Mouse (Mus musculus) limb, embryonic 11.5 days (tissue): ENCODE results near the gene Zfp408. TPM values are rescaled to one million over a fixed set of nuclear protein-coding genes. Genes with fewer than 3 reads are reported as not detected.

Experiments used
- ATAC-seq: fragments of 200-750 bp; cut with Nextera tagmentation; 2 replicates; pipeline ENCODE4 v1.8.0; 2017; ENCODE audit warnings: low read depth; ENCODE audit not compliant: insufficient number of reproducible peaks, low FRiP score, low TSS enrichment
- DNase-seq: peaks from one replicate; pipeline ENCODE4 v3.0.0-alpha.2; 2015; ENCODE audit warnings: low spot score
- H3K27ac ChIP-seq: fragments of 300-500 bp; sonication (generic); replicated peaks from 2 replicates; pipeline ENCODE4 v1.5.1; 2014; ENCODE audit warnings: low read depth, mild to moderate bottlenecking, low read length
- H3K27me3 ChIP-seq: fragments of 300-500 bp; sonication (generic); 2 replicates; pipeline ENCODE4 v1.6.1; 2014; ENCODE audit warnings: mild to moderate bottlenecking, low read length, mixed read lengths; ENCODE audit not compliant: control insufficient read depth, insufficient read depth
- H3K36me3 ChIP-seq: fragments of 300-500 bp; sonication (generic); 2 replicates; pipeline ENCODE4 v1.6.1; 2014; ENCODE audit warnings: mild to moderate bottlenecking, low read length, moderate library complexity, mixed read lengths; ENCODE audit not compliant: control insufficient read depth, insufficient read depth
- H3K4me1 ChIP-seq: fragments of 300-500 bp; sonication (generic); 2 replicates; pipeline ENCODE4 v1.6.1; 2014; ENCODE audit warnings: low read length, mixed read lengths; ENCODE audit not compliant: control insufficient read depth, insufficient read depth
- H3K4me2 ChIP-seq: fragments of 300-500 bp; sonication (generic); 2 replicates; pipeline ENCODE4 v1.6.1; 2014; ENCODE audit warnings: low read depth, mild to moderate bottlenecking, moderate library complexity; ENCODE audit not compliant: severe bottlenecking
- H3K4me3 ChIP-seq: fragments of 300-500 bp; sonication (generic); 2 replicates; pipeline ENCODE4 v1.5.1; 2014; ENCODE audit warnings: low read depth, low read length
- H3K9ac ChIP-seq: fragments of 300-500 bp; sonication (generic); 2 replicates; pipeline ENCODE4 v1.6.1; 2014; ENCODE audit warnings: mild to moderate bottlenecking, low read length
- H3K9me3 ChIP-seq: fragments of 300-500 bp; sonication (generic); 2 replicates; pipeline ENCODE4 v1.6.1; 2016; ENCODE audit warnings: low read length; ENCODE audit not compliant: control insufficient read depth
- WGBS: fragments of 180-500 bp; shearing (Covaris S2); extraction: QIAGEN DNeasy Blood & Tissue Kit; methylation state at CpG from one replicate; pipeline ENCODE4 v1.1.7; 2014; 5-methylcytosine and 5-hydroxymethylcytosine counted together
- polyA plus RNA-seq: library from polyadenylated mRNA; unstranded; fragments of >200 nt; fragmentation: Nextera tagmentation; extraction: Ambion mirVana; gene quantifications from 2 replicates; pipeline ENCODE4 v1.2.1, GENCODE M21; 2014

The Zfp408 gene
- polyA plus RNA-seq, 1 experiment from 2014 or later = 7.1 TPM

- no peaks in the 10 kb centered on the region for H3K36me3 ChIP-seq
- DNase-seq (no peak), ATAC-seq (no peak)
- no peaks in the 10 kb centered on the region for H3K27me3 ChIP-seq
- no peak overlapping the region for H3K4me2 ChIP-seq
- H3K27ac ChIP-seq = no peak overlapping the region
- H3K9ac ChIP-seq = no peak overlapping the region
- no peaks in the 10 kb centered on the region for H3K4me1 ChIP-seq
- 85% methylated on average over 11 of the region's 11 CpGs for WGBS
- H3K4me3 ChIP-seq = no peak overlapping the region
- no peaks in the 10 kb centered on the region for H3K9me3 ChIP-seq
Measured at GRCm38 (mm10) chr2:91635486-91635885, 14.1 kb downstream of the Zfp408 start.

GRCm38 (mm10) chr2:91634841-91635240 lies 14.8 kb downstream of the Zfp408 start:
- Histone ChIP-seq H3K27me3 (no peaks in the 10 kb centered on the region), H3K4me2 (no peak overlapping the region), H3K36me3 (no peaks in the 10 kb centered on the region)

DNA sequence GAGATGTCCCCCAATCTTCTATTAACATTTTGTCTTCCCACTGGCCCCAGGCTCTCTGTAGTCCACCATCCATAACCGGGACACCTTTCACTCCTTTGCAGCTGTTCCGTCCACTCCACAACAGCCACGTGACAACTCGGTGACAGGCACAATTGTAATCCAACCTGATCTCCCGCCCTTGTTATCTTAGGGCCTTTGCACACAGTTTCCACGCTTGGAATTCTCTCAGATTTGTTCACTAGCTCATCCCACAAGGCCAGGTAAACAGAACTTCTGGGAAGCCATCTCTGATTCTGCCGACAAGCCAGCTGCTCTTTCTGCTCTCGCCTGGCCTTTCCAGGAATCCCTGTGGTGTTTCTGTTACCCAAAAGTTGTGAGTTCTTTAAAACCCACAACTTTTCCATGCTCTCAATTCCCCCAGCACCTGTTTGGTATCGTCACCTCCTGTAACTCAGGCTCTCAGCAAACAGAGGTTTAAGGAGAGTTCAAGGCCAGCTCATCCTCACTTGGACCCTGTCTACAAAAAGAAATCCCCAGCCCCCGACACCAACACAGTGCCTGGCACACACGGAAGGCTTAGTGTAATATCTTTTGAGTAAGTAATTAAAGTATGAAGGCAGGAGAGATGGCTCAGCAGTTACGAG lies 16.1 kb downstream of the Zfp408 start:
- no peak for DNase-seq
- H3K27ac ChIP-seq = no peak overlapping the region
- no peaks in the 10 kb centered on the region for H3K36me3 ChIP-seq
- no peak overlapping the region for H3K4me2 ChIP-seq
- no peaks in the 10 kb centered on the region for H3K4me1 ChIP-seq
- H3K4me3 ChIP-seq = no peak overlapping the region
- no peak overlapping the region for H3K9ac ChIP-seq
- no peaks in the 10 kb centered on the region for H3K9me3 ChIP-seq
- no peaks in the 10 kb centered on the region for H3K27me3 ChIP-seq
- 84% methylated on average over 12 of the region's 12 CpGs for WGBS
- no peak for ATAC-seq

More at GRCm38 (mm10) chr2:91634841-91635240, 14.8 kb downstream of the Zfp408 start:
- DNase-seq = no peak
- no peak overlapping the region for H3K27ac ChIP-seq
- H3K9ac ChIP-seq = no peak overlapping the region
- H3K9me3 ChIP-seq = no peaks in the 10 kb centered on the region
- H3K4me3 ChIP-seq = no peak overlapping the region
- 78% methylated on average over 9 of the region's 9 CpGs for WGBS
- no peak for ATAC-seq
- no peaks in the 10 kb centered on the region for H3K4me1 ChIP-seq

DNA sequence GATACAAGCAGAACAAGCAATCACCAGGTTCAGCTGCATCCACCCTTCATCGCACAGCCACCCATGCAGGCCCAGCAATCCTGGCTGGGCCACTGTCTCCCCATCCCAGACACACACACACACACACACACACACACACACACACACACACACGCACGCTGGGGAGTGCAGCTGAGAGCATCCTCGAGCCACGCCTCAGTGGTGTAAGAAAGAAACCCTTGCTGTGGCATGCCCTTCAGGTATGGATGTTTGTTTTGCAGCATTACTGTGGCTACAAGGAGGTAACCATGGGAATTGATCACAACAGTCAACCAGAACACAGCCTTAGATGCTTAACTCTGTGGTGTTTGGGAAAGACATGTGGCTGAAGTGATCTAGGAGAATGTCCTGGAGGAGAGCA lies 17.3 kb downstream of the Zfp408 start:
- no peaks in the 10 kb centered on the region for H3K4me1 ChIP-seq
- no peak overlapping the region for H3K4me3 ChIP-seq
- H3K27me3 ChIP-seq = no peaks in the 10 kb centered on the region
- no peak overlapping the region for H3K4me2 ChIP-seq
- WGBS = 86% methylated on average over 5 of the region's 5 CpGs
- DNase-seq = no peak
- no peak for ATAC-seq
- H3K27ac ChIP-seq = no peak overlapping the region
- no peak overlapping the region for H3K9ac ChIP-seq
- no peaks in the 10 kb centered on the region for H3K9me3 ChIP-seq
- H3K36me3 ChIP-seq = no peaks in the 10 kb centered on the region

- H3K27ac ChIP-seq = no peak overlapping the region
- no peak for ATAC-seq
- 85% methylated on average over 5 of the region's 5 CpGs for WGBS
Measured at GRCm38 (mm10) chr2:91631826-91632225, 17.8 kb downstream of the Zfp408 start.

DNA sequence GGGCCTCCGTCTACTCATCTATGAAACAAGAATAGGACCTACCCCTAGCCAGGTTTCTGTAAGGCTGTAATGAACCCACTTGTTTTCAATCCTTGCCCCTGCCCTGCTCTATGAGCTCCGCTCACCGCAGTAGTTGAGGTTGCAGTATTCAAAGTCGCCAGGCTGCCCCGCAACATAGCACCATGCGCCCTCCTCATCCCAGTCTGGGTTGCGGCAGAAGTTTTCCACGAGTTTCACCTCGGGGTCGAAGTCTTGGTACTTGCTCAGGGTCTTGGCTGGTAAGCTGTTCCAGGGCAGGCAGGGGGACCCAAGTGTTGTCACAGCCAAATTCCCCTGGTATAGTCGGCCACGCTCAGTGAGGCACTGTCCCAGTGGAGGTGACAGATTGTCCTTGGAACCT lies 19.2 kb downstream of the Zfp408 start:
- no peaks in the 10 kb centered on the region for H3K27me3 ChIP-seq
- DNase-seq (no peak), ATAC-seq (no peak)
- no peak overlapping the region for H3K27ac ChIP-seq
- no peak overlapping the region for H3K4me3 ChIP-seq
- no peak overlapping the region for H3K4me2 ChIP-seq
- no peaks in the 10 kb centered on the region for H3K4me1 ChIP-seq
- no peaks in the 10 kb centered on the region for H3K9me3 ChIP-seq
- WGBS = 92% methylated on average over 12 of the region's 12 CpGs
- no peaks in the 10 kb centered on the region for H3K36me3 ChIP-seq
- H3K9ac ChIP-seq = no peak overlapping the region

More at GRCm38 (mm10) chr2:91631826-91632225, 17.8 kb downstream of the Zfp408 start:
- no peaks in the 10 kb centered on the region for H3K27me3 ChIP-seq
- DNase-seq = no peak
- no peaks in the 10 kb centered on the region for H3K36me3 ChIP-seq
- no peak overlapping the region for H3K9ac ChIP-seq
- no peaks in the 10 kb centered on the region for H3K4me1 ChIP-seq
- no peak overlapping the region for H3K4me2 ChIP-seq
- no peaks in the 10 kb centered on the region for H3K9me3 ChIP-seq
- no peak overlapping the region for H3K4me3 ChIP-seq

- Histone ChIP-seq H3K27me3 (no peaks in the 10 kb centered on the region), H3K27ac (no peak overlapping the region), H3K4me2 (no peak overlapping the region), H3K36me3 (no peaks in the 10 kb centered on the region), H3K4me1 (no peaks in the 10 kb centered on the region), H3K9ac (no peak overlapping the region), H3K9me3 (no peaks in the 10 kb centered on the region), H3K4me3 (no peak overlapping the region)
- DNase-seq (no peak), ATAC-seq (no peak)
- 83% methylated on average over 18 of the region's 18 CpGs for WGBS
Measured at GRCm38 (mm10) chr2:91629682-91630081, 19.9 kb downstream of the Zfp408 start.

DNA sequence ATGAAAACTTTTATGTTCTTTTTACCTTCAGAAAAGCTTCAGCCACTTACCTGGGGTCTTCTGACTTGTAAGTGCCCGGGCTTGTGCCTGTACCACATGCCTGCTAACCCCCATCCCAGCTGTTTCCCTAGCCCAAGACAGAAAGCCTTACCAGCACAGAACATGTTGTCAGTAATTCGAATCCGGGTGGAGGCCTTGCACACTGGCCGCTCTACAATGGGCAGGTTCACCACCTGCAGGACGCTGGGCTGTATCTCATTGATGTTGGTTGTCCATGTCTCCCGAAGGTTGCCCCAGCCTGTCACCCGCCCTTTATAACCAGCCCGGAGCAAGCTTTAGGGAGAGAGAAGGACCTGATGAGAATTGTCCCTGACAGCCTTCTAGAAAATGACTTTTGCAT lies 21.4 kb downstream of the Zfp408 start:
- ATAC-seq (no peak), DNase-seq (no peak)
- H3K4me3 ChIP-seq = no peak overlapping the region
- H3K9me3 ChIP-seq = no peaks in the 10 kb centered on the region
- H3K27me3 ChIP-seq = no peaks in the 10 kb centered on the region
- H3K4me1 ChIP-seq = no peaks in the 10 kb centered on the region
- 90% methylated on average over 8 of the region's 8 CpGs for WGBS
- H3K9ac ChIP-seq = no peak overlapping the region
- no peak overlapping the region for H3K27ac ChIP-seq
- H3K36me3 ChIP-seq = no peaks in the 10 kb centered on the region
- H3K4me2 ChIP-seq = no peak overlapping the region

GRCm38 (mm10) chr2:91627486-91627885 lies 22.1 kb downstream of the Zfp408 start:
- Histone ChIP-seq H3K9ac (no peak overlapping the region), H3K36me3 (no peaks in the 10 kb centered on the region), H3K27ac (no peak overlapping the region), H3K4me1 (no peaks in the 10 kb centered on the region), H3K4me3 (no peak overlapping the region), H3K4me2 (no peak overlapping the region), H3K9me3 (no peaks in the 10 kb centered on the region), H3K27me3 (no peaks in the 10 kb centered on the region)
- DNase-seq (no peak), ATAC-seq (no peak)
- WGBS = 77% methylated on average over 5 of the region's 5 CpGs
